In genomic region chr5:99975776-99976175, GRCm38 (mm10) we compare ENCODE assay signal across 8 mouse cellular contexts. TPM values are rescaled to one million over a fixed set of nuclear protein-coding genes. Genes with fewer than 3 reads are reported as not detected.
DNase-seq lines count a peak whose midpoint lies in the region; ATAC-seq and TF ChIP-seq lines count a peak whose summit lies in the region.

No protein-coding gene starts in this region.

- H3K36me3 ChIP-seq in heart, embryonic 11.5 days (ENCODE audit: control insufficient read depth, insufficient read depth, low read length) = peaks cover 2% of the 10 kb centered on the region; the same call in 1 of the 2 replicates
- peaks cover 39 to 50% of the 10 kb centered on the region in 2 experiments for H3K36me3 ChIP-seq in MEL (ENCODE audit: control insufficient read depth in 1 of 2, insufficient read depth in 2 of 2, low read length in 2 of 2)
- H3K36me3 ChIP-seq in hindbrain, embryonic 12.5 days = 0 out of 2 replicates have a peak, but pooled peaks cover 5% of the 10 kb centered on the region
- H3K36me3 ChIP-seq in midbrain, embryonic 11.5 days (ENCODE audit: control insufficient read depth, insufficient read depth, low read length) = no peaks in the 10 kb centered on the region; the same call in 1 of the 2 replicates

- no peak for TF ChIP-seq EP300 in MEL (IDR thresholded peaks at IDR 0.05; ENCODE audit: low read depth in 1 of 2, low read length in 2 of 2)

- H3K27ac ChIP-seq in heart, embryonic 11.5 days (ENCODE audit: low read depth, low read length) = no peak overlapping the region
- H3K27ac ChIP-seq in MEL (ENCODE audit: control insufficient read depth, low read depth, low read length) = no peak overlapping the region
- no peak overlapping the region for H3K27ac ChIP-seq in hindbrain, embryonic 12.5 days
- H3K27ac ChIP-seq in midbrain, embryonic 11.5 days (ENCODE audit: low read depth, low read length) = no peak overlapping the region

- H3K4me3 ChIP-seq in heart, embryonic 11.5 days (ENCODE audit: low read depth, low read length) = peak overlapping the region; percentile 30
- peak overlapping the region; percentile 43 to 92; a peak in 3 of 4 replicates for H3K4me3 ChIP-seq in MEL (ENCODE audit: control insufficient read depth in 1 of 2, insufficient read depth in 1 of 2, low read depth in 2 of 2, low read length in 2 of 2)
- peak overlapping the region; percentile 21 for H3K4me3 ChIP-seq in hindbrain, embryonic 12.5 days
- H3K4me3 ChIP-seq in midbrain, embryonic 11.5 days (ENCODE audit: low read depth, low read length) = peak overlapping the region; percentile 22

- no peak for ATAC-seq in heart, embryonic 11.5 days (replicated peaks; ENCODE audit: insufficient number of reproducible peaks, low FRiP score, low TSS enrichment)
- ATAC-seq in hindbrain, embryonic 12.5 days (ENCODE audit: low FRiP score) = no peak
- no peak for ATAC-seq in midbrain, embryonic 11.5 days (ENCODE audit: low FRiP score)
- no peak for ATAC-seq in CD4-positive, CD25-positive, alpha-beta regulatory T cell, adult 4 months

- no peak for TF ChIP-seq CTCF in MEL (IDR thresholded peaks at IDR 0.05 in 2 of 3, conservative IDR thresholded peaks at IDR 0.05 in 1 of 3; ENCODE audit: control insufficient read depth in 1 of 3, insufficient read depth in 1 of 3, low read depth in 2 of 3, low read length in 3 of 3, poor library complexity in 1 of 3, severe bottlenecking in 1 of 3)

- no peak for DNase-seq in heart, adult 18-20 months
- peak; percentile 51 for DNase-seq in MEL (ENCODE audit: low read depth, low spot score)
- DNase-seq in midbrain, embryonic 11.5 days (ENCODE audit: low spot score, missing footprints) = peak; percentile 77
- no peak for DNase-seq in thymus, postnatal 10 days (ENCODE audit: low spot score in 2 of 2)
- DNase-seq in cerebellum, adult 8-10 months = no peak

- no peak for TF ChIP-seq RAD21 in MEL (IDR thresholded peaks at IDR 0.05; ENCODE audit: low read depth, low read length)

- no peaks in the 10 kb centered on the region for H3K9me3 ChIP-seq in heart, embryonic 11.5 days (replicated peaks; ENCODE audit: control insufficient read depth, low read length)
- no peaks in the 10 kb centered on the region for H3K9me3 ChIP-seq in MEL (replicated peaks; ENCODE audit: insufficient read depth, low read length)
- H3K9me3 ChIP-seq in hindbrain, embryonic 12.5 days (replicated peaks) = no peaks in the 10 kb centered on the region
- no peaks in the 10 kb centered on the region for H3K9me3 ChIP-seq in midbrain, embryonic 11.5 days (ENCODE audit: control insufficient read depth, low read length)

- 62% methylated on average over 1 of the region's 1 CpGs for WGBS in heart, embryonic 11.5 days (ENCODE audit: insufficient replicate concordance)
- 67% methylated on average over 1 of the region's 1 CpGs for WGBS in hindbrain, embryonic 12.5 days
- WGBS in midbrain, embryonic 11.5 days = 76% methylated on average over 1 of the region's 1 CpGs

- H3K4me2 ChIP-seq in heart, embryonic 11.5 days = peak overlapping the region; percentile 86
- peak overlapping the region; percentile 83 for H3K4me2 ChIP-seq in hindbrain, embryonic 12.5 days (replicated peaks)
- H3K4me2 ChIP-seq in midbrain, embryonic 11.5 days = peak overlapping the region; percentile 88

- H3K79me2 ChIP-seq in MEL (ENCODE audit: control insufficient read depth, insufficient read depth, low read length, poor library complexity) = peaks cover 69% of the 10 kb centered on the region

- no peak; a peak in 1 of 4 replicates for TF ChIP-seq POLR2A in MEL (IDR thresholded peaks at IDR 0.05; ENCODE audit: control insufficient read depth in 1 of 2, insufficient read depth in 1 of 2, low read depth in 1 of 2, low read length in 2 of 2, poor library complexity in 1 of 2)

- no peak overlapping the region for H3K9ac ChIP-seq in heart, embryonic 11.5 days (ENCODE audit: low read depth, low read length)
- H3K9ac ChIP-seq in MEL (ENCODE audit: control insufficient read depth, low read depth, low read length, poor library complexity, severe bottlenecking) = peak overlapping the region; percentile 100
- no peak overlapping the region for H3K9ac ChIP-seq in hindbrain, embryonic 12.5 days
- H3K9ac ChIP-seq in midbrain, embryonic 11.5 days (ENCODE audit: low read length) = no peak overlapping the region

- H3K27me3 ChIP-seq in heart, embryonic 11.5 days (ENCODE audit: control insufficient read depth, insufficient read depth, low read length) = no peaks in the 10 kb centered on the region
- no peaks in the 10 kb centered on the region for H3K27me3 ChIP-seq in MEL (ENCODE audit: control insufficient read depth in 1 of 2, insufficient read depth in 2 of 2, low read length in 2 of 2)
- no peaks in the 10 kb centered on the region for H3K27me3 ChIP-seq in hindbrain, embryonic 12.5 days
- no peaks in the 10 kb centered on the region for H3K27me3 ChIP-seq in midbrain, embryonic 11.5 days (ENCODE audit: control insufficient read depth, insufficient read depth, low read length)

- peaks cover 26% of the 10 kb centered on the region for H3K4me1 ChIP-seq in heart, embryonic 11.5 days (ENCODE audit: control insufficient read depth, insufficient read depth, low read length)
- H3K4me1 ChIP-seq in MEL (ENCODE audit: control insufficient read depth in 1 of 2, insufficient read depth in 2 of 2, low read length in 2 of 2) = peaks cover 18 to 21% of the 10 kb centered on the region in 2 experiments
- H3K4me1 ChIP-seq in hindbrain, embryonic 12.5 days = peaks cover 34% of the 10 kb centered on the region
- H3K4me1 ChIP-seq in midbrain, embryonic 11.5 days (ENCODE audit: control insufficient read depth, insufficient read depth, low read length) = peaks cover 21% of the 10 kb centered on the region

TF ChIP-seq in MEL, 35 proteins besides CTCF, POLR2A, EP300 and RAD21:
- TF ChIP-seq MAZ (IDR thresholded peaks at IDR 0.05; ENCODE audit: low read depth, low read length) (no peak), RCOR1 (IDR thresholded peaks at IDR 0.05; ENCODE audit: low read depth, low read length) (no peak), POLR2AphosphoS5 (IDR thresholded peaks at IDR 0.05; ENCODE audit: borderline replicate concordance, low read depth, low read length) (no peak), MYC (IDR thresholded peaks at IDR 0.05; ENCODE audit: low read depth, low read length) (peak; percentile 43; the same call in 1 of the 2 replicates), SIN3A (IDR thresholded peaks at IDR 0.05; ENCODE audit: low read length) (peak; percentile 66), MAFK (IDR thresholded peaks at IDR 0.05; ENCODE audit: borderline replicate concordance, low read depth, low read length) (no peak), MAX (IDR thresholded peaks at IDR 0.05; ENCODE audit: low read length) (0 out of 2 replicates have a peak, but pooled peaks have one; percentile 60)

RNA-seq across cellular contexts. Expression of gene Hnrnpd, which starts 3.0 kb away (rescaled TPM):
- polyA plus RNA-seq in heart, embryonic 11.5 days (2014; fragmentation: Nextera tagmentation; extraction: Ambion mirVana) = 113 and 120 TPM in 2 replicates
- total RNA-seq in heart, adult 18-20 months (2021) = 10 to 100 TPM; 86.2 to 86.6 TPM
- total RNA-seq in MEL (2012; rRNA removed) = 55.4 and 70.6 TPM in 2 replicates
- 100 to 1,000 TPM in 1 of 2 experiments, not detected in 1; 796 TPM for polyA plus RNA-seq in MEL (2012; ENCODE audit: insufficient read depth in 1 of 2, insufficient read length in 2 of 2, low read depth in 1 of 2, low replicate concordance in 2 of 2, missing spikeins in 1 of 2)
- 445 and 497 TPM in 2 replicates for polyA plus RNA-seq in hindbrain, embryonic 12.5 days (2016; fragmentation: Nextera tagmentation; extraction: Ambion mirVana)
- polyA plus RNA-seq in midbrain, embryonic 11.5 days (2014; fragmentation: Nextera tagmentation; extraction: Ambion mirVana) = 282 and 289 TPM in 2 replicates
- 10 to 100 TPM; 28.6 to 54.5 TPM for polyA plus RNA-seq in CD4-positive, CD25-positive, alpha-beta regulatory T cell, adult 4 months (2017; shearing (Covaris generic))

RNA-seq across cellular contexts. Expression of gene 4930524J08Rik, which starts 3.1 kb away (rescaled TPM):
- polyA plus RNA-seq in heart, embryonic 11.5 days (2014; fragmentation: Nextera tagmentation; extraction: Ambion mirVana) = 1.5 and 1.7 TPM in 2 replicates
- under 1 TPM; 0.47 to 0.87 TPM for total RNA-seq in heart, adult 18-20 months (2021)
- total RNA-seq in MEL (2012; rRNA removed) = 1.0 and 1.1 TPM in 2 replicates
- 1 to 10 TPM in 1 of 2 experiments, not detected in 1; 6.7 TPM for polyA plus RNA-seq in MEL (2012; ENCODE audit: insufficient read depth in 1 of 2, insufficient read length in 2 of 2, low read depth in 1 of 2, low replicate concordance in 2 of 2, missing spikeins in 1 of 2)
- 2.0 and 2.7 TPM in 2 replicates for polyA plus RNA-seq in hindbrain, embryonic 12.5 days (2016; fragmentation: Nextera tagmentation; extraction: Ambion mirVana)
- polyA plus RNA-seq in midbrain, embryonic 11.5 days (2014; fragmentation: Nextera tagmentation; extraction: Ambion mirVana) = 2.0 and 2.3 TPM in 2 replicates
- not detected for polyA plus RNA-seq in CD4-positive, CD25-positive, alpha-beta regulatory T cell, adult 4 months (2017; shearing (Covaris generic))

Comparison
In these comparisons a context has a peak if more than half of its experiments do, and no peak if none do; other contexts are left out.
1. DNase-seq: peak in MEL (single experiment) and midbrain, embryonic 11.5 days (single experiment); none in heart, adult 18-20 months (0 of 2), thymus, postnatal 10 days (0 of 2) and cerebellum, adult 8-10 months (single experiment).
2. Peak in every context shown above with its lines, with median percentiles within 50 percentile points of each other: H3K4me2 ChIP-seq and H3K4me3 ChIP-seq.